ENCODE assay signal across 9 mouse cellular contexts in genomic region chr8:89571816-89572215, GRCm38 (mm10).
DNase-seq lines count a peak whose midpoint lies in the region; ATAC-seq and TF ChIP-seq lines count a peak whose summit lies in the region.
"Had no signal": no experiment of that assay in that cellular context is flagged by ENCODE, and none has a peak within 500 bp of the region (broad histone marks: within the 10 kb centered on the region; RNA-seq: fewer than 3 reads in every experiment).

No protein-coding gene starts in this region.

- no peak overlapping the region for H3K27ac ChIP-seq in hindbrain, postnatal 0 days
- H3K27ac ChIP-seq: heart, embryonic 15.5 days had no signal

- H3K4me3 ChIP-seq in hindbrain, postnatal 0 days (ENCODE audit: low read length) = no peak overlapping the region
- H3K4me3 ChIP-seq: heart, embryonic 15.5 days had no signal

- in situ Hi-C loops in Patski (cut with MboI; ENCODE audit: low pct_unique_long_range_greater_than_20kb) = loop anchor here (10.0 kb wide), 2 partner anchors 213 to 627 kb away; no protein-coding TSS in a partner anchor

- DNase-seq in Patski (ENCODE audit: low read depth, low spot score) = peak; percentile 9
- DNase-seq in cerebellum, adult 8-10 months = peak; percentile 23
- DNase-seq in frontal cortex, adult 2 months (ENCODE audit: extremely low spot score in 1 of 2, low spot score in 1 of 2) = peak; percentile 17 to 85
- DNase-seq in hindbrain, postnatal 0 days (ENCODE audit: low spot score) = peak; percentile 94
- peak; percentile 64 to 67 for DNase-seq in layer of hippocampus, postnatal 36 days
- DNase-seq in lung, postnatal 25 days (ENCODE audit: low spot score) = peak; percentile 52
- peak; percentile 90 for DNase-seq in right cerebral cortex, postnatal 14 days
- DNase-seq in natural killer cell, adult 2 months (ENCODE audit: low spot score in 2 of 2) = no peak

- peaks cover 25% of the 10 kb centered on the region for H3K27me3 ChIP-seq in Patski
- H3K27me3 ChIP-seq in hindbrain, postnatal 0 days (ENCODE audit: insufficient read depth, low read length) = peaks cover 10% of the 10 kb centered on the region; the same call in 1 of the 2 replicates

- CTCF ChIA-PET in Patski (lab: Charles Lee) = interaction anchor here (0.7 to 1.0 kb wide), 4 partner anchors 9 to 627 kb away, joined by 3 to 4 read pairs (median 4); no protein-coding TSS in a partner anchor

- H3K9ac ChIP-seq in hindbrain, postnatal 0 days (replicated peaks; ENCODE audit: low read length) = no peak overlapping the region
- H3K9ac ChIP-seq: heart, embryonic 15.5 days had no signal

- POLR2A ChIA-PET in Patski (lab: Charles Lee) = interaction anchor here (0.6 to 0.7 kb wide), 2 partner anchors 349 to 791 kb away, joined by 3 read pairs; no protein-coding TSS in a partner anchor

- H3K4me2 ChIP-seq in hindbrain, postnatal 0 days (ENCODE audit: low read depth, low read length) = no peak overlapping the region
- H3K4me2 ChIP-seq: heart, embryonic 15.5 days had no signal

- WGBS in hindbrain, postnatal 0 days = 2% methylated on average over 13 of the region's 13 CpGs

- TF ChIP-seq CTCF in Patski (IDR thresholded peaks at IDR 0.05) = peak; percentile 94
- peak; percentile 93 for TF ChIP-seq CTCF in hindbrain, postnatal 0 days (IDR thresholded peaks at IDR 0.05; ENCODE audit: low read depth)

- no peaks in the 10 kb centered on the region for H3K36me3 ChIP-seq in hindbrain, postnatal 0 days (ENCODE audit: insufficient read depth, low read length)
- H3K36me3 ChIP-seq: heart, embryonic 15.5 days had no signal

- no peaks in the 10 kb centered on the region for H3K9me3 ChIP-seq in hindbrain, postnatal 0 days (ENCODE audit: low read length)
- H3K9me3 ChIP-seq: heart, embryonic 15.5 days had no signal

- no peaks in the 10 kb centered on the region for H3K4me1 ChIP-seq in hindbrain, postnatal 0 days (ENCODE audit: insufficient read depth, low read length)
- H3K4me1 ChIP-seq: heart, embryonic 15.5 days had no signal

- peak; percentile 81 for ATAC-seq in Patski
- peak; percentile 82 for ATAC-seq in hindbrain, postnatal 0 days

Comparison
In these comparisons a context has a peak if more than half of its experiments do, and no peak if none do; other contexts are left out.
1. DNase-seq: peak in Patski (single experiment), cerebellum, adult 8-10 months (single experiment), frontal cortex, adult 2 months (2 of 2), hindbrain, postnatal 0 days (single experiment), layer of hippocampus, postnatal 36 days (2 of 2), lung, postnatal 25 days (single experiment) and right cerebral cortex, postnatal 14 days (single experiment); none in natural killer cell, adult 2 months (0 of 2).